Mouse (Mus musculus): Measurements from ENCODE around the gene Gtf2ird1.
A peak's percentile ranks its signal among the peaks of the same experiment; 100 is the strongest.
"Not testable (repeated sequence)": the region's sequence is repeated elsewhere in the genome, so short reads cannot be mapped to it uniquely, and the experiment has no call there.

The Gtf2ird1 gene

DNA sequence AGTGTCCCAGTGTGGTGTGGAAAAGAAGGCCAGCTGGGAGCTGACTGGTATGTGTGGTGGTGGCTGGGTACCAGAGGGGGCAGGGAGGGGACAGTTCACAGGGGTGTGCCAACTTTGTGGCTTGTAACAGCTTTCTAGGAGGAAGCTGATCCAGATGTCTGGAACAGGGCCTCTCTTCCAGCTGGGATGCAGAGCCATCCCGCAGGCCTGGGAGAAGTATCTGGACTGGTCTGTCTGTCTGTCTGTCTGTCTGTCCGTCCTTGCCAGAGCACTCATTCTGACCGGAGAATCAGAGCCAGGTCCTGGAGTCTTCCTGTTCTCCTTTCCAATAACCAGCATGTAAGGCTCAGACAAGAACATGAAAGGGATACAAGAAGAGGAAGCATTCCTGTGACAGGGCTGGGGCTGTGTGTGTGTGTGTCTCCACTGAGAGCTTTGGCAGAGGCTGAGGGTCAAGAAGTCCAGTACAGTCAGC, 104.0 kb downstream of the Gtf2ird1 start:
- DNase-seq (ENCODE audit: inconsistent age in 2 of 2, low spot score in 1 of 2) = peak in 1 of 2 experiments; percentile 45

DNA sequence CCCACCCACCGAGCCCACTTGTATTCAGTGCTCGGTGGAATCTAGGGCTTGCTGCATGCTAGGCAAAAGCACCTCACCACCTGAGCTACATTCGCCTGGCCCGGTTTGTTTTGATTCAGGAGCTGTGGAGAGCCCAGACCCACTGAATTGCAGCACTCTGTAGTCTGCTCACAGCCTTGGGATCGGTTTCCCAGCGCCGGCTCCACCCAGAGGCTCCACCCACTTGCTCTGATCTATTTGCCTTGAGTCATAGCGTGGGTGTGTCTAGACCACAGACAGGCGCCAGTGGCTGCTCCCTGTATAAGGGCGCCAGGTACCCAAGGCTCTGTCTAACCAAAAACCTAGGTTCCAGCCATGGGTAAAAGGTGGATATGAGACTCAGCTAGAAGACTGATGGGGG, 105.9 kb downstream of the Gtf2ird1 start:
- DNase-seq (ENCODE audit: inconsistent age in 2 of 2, low spot score in 1 of 2) = peak; percentile 88 to 94

- DNase-seq (ENCODE audit: inconsistent age in 2 of 2, low spot score in 1 of 2) = peak in 1 of 2 experiments; percentile 45
Measured at GRCm38 (mm10) chr5:134347066-134347465, 109.5 kb downstream of the Gtf2ird1 start.

DNA sequence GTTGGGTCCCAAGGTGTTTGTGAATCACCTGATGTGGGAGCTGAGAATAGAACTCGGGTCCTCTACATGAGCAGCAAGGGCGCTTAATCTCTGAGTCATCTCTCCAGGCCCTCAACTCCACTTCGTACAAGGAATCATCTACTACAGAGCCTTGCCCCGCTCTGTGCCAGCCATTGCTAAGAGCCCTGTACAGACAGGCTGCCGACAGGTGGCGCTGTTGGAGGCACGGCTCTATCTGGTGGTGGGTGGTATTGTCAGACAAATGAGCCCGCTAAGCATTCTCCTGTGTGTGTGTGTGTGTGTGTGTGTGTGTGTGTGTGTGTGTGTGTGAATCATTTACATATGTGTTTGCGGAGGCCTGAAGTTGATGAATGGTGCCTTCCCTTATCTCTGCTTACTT, 111.1 kb downstream of the Gtf2ird1 start:
- peak in 1 of 2 experiments; percentile 51 for DNase-seq (ENCODE audit: inconsistent age in 2 of 2, low spot score in 1 of 2)

GRCm38 (mm10) chr5:134344076-134344475, 112.4 kb downstream of the Gtf2ird1 start:
- no peak for DNase-seq (ENCODE audit: inconsistent age in 2 of 2, low spot score in 1 of 2)

- not testable (repeated sequence) for DNase-seq (ENCODE audit: inconsistent age in 2 of 2, low spot score in 1 of 2)
Measured at GRCm38 (mm10) chr5:134343530-134343929, 113.0 kb downstream of the Gtf2ird1 start.

DNA sequence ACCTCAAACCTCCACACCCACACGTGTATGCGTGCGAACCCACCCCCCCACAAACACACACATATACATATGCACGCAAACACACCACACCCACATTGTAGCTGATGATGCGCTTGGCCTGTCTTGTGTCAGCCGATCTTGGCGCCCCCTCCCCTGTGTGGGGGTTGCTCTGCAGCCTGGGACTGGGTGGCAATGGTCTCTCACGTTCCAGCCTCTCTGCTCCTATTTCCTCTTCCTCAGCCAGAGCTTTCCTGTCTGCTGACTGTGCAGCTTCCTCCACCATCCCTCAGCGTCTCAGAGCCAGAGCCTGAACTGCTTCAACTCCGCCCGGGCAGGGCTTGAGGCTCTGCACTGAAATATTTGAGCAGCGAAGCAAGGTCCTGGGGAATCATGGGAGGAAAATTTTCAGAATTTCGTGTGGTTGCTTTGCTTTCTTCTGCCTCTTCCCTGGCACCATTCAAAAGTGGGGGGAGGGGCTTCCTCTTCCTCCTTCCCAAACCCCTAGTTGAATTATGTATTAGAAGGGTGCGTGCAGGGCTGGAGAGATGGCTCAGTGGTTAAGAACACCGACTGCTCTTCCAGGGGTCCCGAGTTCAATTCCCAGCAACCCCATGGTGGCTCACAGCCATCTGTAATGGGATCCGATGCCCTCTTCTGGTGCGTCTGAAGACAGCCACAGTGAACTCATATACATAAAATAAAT, 113.9 kb downstream of the Gtf2ird1 start:
- DNase-seq (ENCODE audit: inconsistent age in 2 of 2, low spot score in 1 of 2) = peak in 1 of 2 experiments; percentile 44

- no peak for DNase-seq (ENCODE audit: inconsistent age in 2 of 2, low spot score in 1 of 2)
Measured at GRCm38 (mm10) chr5:134341721-134342120, 114.8 kb downstream of the Gtf2ird1 start.

DNA sequence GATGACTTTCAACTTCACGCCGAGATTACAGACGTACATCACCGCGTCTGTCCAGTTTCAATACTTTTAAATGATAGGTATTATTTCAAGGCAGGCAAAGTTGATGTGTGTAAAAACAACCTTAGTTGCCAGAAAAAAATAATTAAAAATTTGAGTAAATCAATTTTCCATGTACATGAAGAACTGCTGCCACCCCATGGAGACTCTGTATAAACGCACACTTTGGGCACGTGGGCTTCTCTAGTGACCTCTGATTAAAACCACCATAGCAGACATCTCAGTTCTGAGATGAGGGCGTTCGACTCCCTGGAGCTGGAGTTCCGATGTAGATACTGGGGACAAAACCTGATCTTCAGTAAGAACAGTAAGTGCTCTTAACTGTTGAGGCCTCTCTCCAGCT, 115.2 kb downstream of the Gtf2ird1 start:
- DNase-seq (ENCODE audit: inconsistent age in 2 of 2, low spot score in 1 of 2) = peak in 1 of 2 experiments; percentile 62

DNA sequence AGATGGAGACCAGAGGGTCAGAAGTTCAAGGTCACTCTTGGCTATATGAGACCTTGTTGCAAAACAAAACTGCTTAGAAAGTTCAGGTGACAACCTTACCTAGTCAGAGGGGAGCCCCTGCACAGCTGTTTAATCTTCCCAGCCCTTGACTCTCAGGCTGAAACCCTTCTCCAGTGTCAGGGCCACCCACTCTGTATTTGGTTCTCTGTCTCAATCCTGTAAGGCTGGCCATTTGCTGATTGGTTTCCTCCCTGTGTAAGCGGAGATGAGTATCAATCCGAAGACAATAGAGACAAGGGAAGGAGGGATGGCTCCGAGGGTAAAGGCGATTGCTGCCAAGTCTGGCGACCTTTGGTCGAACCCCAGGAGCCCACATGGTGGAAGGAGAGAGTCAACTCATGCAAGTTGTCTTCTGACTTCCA, 116.4 kb downstream of the Gtf2ird1 start:
- no peak for DNase-seq (ENCODE audit: inconsistent age in 2 of 2, low spot score in 1 of 2)

DNA sequence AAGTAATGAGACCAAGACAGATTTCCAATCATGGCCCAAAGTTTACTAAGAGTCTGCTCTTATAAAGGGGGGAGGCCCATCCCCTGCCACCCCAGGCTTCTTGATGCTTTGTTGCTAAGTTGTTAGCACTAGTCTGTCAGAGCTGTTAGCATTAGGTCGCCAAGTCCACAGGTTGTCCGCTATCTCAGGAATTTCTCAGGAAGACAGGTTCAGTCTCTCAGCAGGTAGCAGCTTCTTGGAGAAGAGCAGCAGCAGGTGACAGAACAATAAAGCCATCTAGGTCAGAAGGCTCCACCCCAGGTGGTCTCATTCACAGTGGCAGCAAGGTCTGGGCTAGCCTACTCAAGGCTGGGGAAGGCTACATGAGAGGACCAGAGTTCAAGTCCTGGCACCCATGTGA, 119.5 kb downstream of the Gtf2ird1 start:
- DNase-seq (ENCODE audit: inconsistent age in 2 of 2, low spot score in 1 of 2) = not testable (repeated sequence)

DNA sequence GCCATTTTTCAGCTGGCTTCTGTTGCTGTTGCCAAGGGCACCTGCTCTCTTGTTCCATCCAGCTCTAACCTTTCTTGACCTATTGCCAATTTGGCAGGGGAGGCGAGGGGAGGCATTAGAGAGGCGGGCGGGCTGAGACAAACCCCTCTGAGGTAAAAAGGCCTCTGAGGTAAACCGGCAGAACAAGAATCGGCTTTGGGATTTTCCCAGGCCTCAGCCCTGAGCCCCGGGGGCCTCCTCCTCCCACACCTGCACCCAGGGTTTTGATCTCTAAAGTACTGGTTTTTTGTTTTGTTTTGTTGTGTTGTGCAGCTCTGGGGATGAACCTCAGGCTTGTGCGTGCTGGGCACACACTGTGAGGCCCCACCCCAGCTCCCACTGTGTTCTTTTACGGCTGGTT, 123.8 kb downstream of the Gtf2ird1 start:
- no peak for DNase-seq (ENCODE audit: inconsistent age in 2 of 2, low spot score in 1 of 2)

GRCm38 (mm10) chr5:134330082-134330481, 126.4 kb downstream of the Gtf2ird1 start:
- DNase-seq (ENCODE audit: inconsistent age in 2 of 2, low spot score in 1 of 2) = no peak

DNA sequence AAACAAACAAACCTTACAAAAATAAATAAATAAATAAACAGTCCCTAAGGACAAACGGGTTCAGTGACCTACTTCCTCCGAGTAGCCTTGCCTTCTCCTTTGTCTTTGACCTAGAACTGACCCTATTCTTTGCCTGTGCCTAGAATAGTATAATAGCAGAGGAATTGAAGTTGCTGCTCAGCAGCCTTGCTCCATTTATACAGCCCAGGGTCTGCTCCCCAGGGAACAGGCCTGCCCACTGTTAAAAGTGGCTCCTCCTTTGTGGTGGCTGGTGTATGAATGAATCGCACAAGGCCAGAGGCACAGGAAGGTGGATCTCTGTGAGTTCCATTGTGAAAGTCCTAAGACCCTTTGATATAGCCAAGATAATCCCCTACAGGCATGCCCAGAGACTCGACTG, 127.2 kb downstream of the Gtf2ird1 start:
- no peak for DNase-seq (ENCODE audit: inconsistent age in 2 of 2, low spot score in 1 of 2)

- no peak for DNase-seq (ENCODE audit: inconsistent age in 2 of 2, low spot score in 1 of 2)
Measured at GRCm38 (mm10) chr5:134328482-134329001, 128.0 kb downstream of the Gtf2ird1 start.

DNA sequence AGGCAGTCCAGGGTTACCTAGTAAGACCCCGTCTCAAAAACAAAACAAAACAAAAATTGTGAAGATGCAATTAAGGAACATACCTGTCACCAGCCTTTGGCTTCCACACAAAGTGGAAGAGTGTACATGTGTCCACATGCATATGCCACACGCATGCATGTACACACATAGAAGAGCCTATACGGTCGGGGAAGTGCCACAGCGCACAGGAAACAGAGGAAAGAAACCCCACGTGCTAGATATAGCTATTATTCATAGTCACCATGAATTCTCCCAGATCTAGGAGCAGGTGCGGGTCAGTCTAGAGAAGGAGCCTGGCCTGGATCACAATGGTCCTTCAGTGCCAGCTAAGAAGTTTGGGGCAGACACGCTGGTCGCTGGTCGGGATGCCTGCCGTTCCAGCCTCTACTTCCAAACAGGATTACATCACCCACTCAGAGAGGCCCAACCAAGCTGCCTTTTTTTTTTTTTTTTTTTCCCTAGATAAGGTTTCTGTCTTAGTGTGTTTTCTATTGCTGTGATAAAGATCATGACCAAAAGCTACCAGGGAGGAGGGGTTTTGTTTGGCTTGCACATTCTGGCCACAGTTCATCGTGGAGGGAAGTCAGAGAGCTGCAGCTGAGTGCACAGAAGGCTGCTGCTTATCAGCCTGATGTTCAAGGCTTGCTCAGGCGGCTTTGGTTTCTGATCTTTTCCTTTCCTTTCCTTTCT, 130.5 kb downstream of the Gtf2ird1 start:
- peak; percentile 27 to 53 for DNase-seq (ENCODE audit: inconsistent age in 2 of 2, low spot score in 1 of 2)

DNA sequence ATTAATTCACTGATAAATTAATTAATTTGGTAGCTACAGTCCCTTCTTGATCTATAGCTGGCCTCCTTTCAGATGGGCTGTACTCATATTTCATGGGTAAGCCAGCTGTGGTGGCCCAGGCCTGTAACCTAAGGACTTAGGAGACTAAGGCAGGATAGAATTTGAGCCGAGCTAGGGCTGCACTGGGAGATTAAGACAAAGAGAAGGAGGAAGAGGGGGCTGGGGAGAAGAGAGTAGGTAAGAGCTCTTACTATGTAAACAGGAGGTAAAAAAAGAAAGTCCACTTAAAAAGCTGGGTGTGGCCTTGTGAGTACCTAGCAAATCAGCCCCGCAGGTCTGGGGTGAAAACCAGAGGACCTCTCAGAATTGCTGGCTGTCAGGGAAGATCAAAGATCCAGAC, 132.6 kb downstream of the Gtf2ird1 start:
- DNase-seq (ENCODE audit: inconsistent age in 2 of 2, low spot score in 1 of 2) = no peak

- no peak for DNase-seq (ENCODE audit: inconsistent age in 2 of 2, low spot score in 1 of 2)
Measured at GRCm38 (mm10) chr5:134323311-134323710, 133.2 kb downstream of the Gtf2ird1 start.

DNA sequence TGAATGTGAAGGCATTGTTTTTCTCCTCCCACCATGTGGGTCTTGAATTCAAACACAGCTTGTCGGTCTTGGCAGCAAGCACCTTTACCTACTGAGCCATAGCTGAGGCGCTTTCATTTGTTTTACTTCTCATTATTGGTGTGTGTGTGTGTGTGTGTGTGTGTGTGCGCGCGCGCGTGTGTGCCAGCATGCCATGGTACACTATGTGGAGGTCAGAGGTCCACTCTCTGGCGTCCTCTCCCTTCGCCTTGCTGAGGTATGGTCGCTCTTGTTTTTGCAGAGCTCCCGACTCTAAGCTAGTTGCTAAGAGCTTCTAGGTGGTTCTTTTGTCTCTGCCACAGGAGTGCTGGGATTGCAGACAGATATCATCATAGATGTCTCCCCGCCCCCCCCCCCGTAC, 134.2 kb downstream of the Gtf2ird1 start:
- no peak for DNase-seq (ENCODE audit: inconsistent age in 2 of 2, low spot score in 1 of 2)

DNA sequence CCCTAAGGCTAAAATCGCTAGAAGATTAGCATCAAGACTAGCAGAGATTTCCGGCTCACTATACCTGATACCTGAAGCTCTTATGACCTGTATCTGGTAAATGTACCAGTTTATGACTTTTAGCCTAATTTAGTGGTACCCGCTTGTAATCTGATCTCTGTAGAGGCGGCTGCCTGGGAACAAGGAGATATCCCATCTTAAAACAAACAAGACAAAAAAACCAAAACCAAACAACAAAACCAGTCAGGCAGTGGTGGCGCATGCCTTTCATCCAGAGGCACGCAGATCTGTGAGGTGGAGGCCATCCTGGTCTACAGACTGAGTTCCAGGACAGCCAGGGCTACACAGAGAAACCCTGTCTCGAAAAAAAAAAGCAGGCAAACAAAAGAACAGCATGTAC, 134.8 kb downstream of the Gtf2ird1 start:
- no peak for DNase-seq (ENCODE audit: inconsistent age in 2 of 2, low spot score in 1 of 2)

GRCm38 (mm10) chr5:134318903-134319302, 137.6 kb downstream of the Gtf2ird1 start:
- no peak for DNase-seq (ENCODE audit: inconsistent age in 2 of 2, low spot score in 1 of 2)

GRCm38 (mm10) chr5:134316721-134317120, 139.8 kb downstream of the Gtf2ird1 start:
- peak; percentile 78 to 88 for DNase-seq (ENCODE audit: inconsistent age in 2 of 2, low spot score in 1 of 2)
